Mouse (Mus musculus) bone marrow, adult 2 months (tissue): ENCODE data around the gene Nudt8. TPM values are rescaled to one million over a fixed set of nuclear protein-coding genes. Genes with fewer than 3 reads are reported as not detected.

Source experiments
- H3K27ac ChIP-seq: fragments of 200-500 bp; 2 replicates; pipeline ENCODE4 v1.5.1; 2012; ENCODE audit warnings: low read depth, mild to moderate bottlenecking, control low read depth, inconsistent platforms, low read length; ENCODE audit not compliant: control insufficient read depth, poor library complexity, insufficient read depth
- H3K4me1 ChIP-seq: fragments of 200-500 bp; 2 replicates; pipeline ENCODE4 v1.6.1; 2011; ENCODE audit warnings: low read length; ENCODE audit not compliant: control insufficient read depth, insufficient read depth
- H3K4me3 ChIP-seq: fragments of 200-500 bp; replicated peaks from 2 replicates; pipeline ENCODE3; 2011; ENCODE audit warnings: mild to moderate bottlenecking, low read depth, low read length, control low read depth; ENCODE audit not compliant: control insufficient read depth
- CTCF ChIP-seq: fragments of 200-500 bp; IDR thresholded peaks from 2 replicates; pipeline ENCODE4 v1.5.1; 2011; ENCODE audit warnings: low read length, control low read depth; ENCODE audit not compliant: control insufficient read depth, insufficient read depth
- POLR2A ChIP-seq: fragments of 200-500 bp; IDR thresholded peaks from 2 replicates; pipeline ENCODE4 v1.6.1; 2011; ENCODE audit warnings: low read depth, mild to moderate bottlenecking, control low read depth, low read length, borderline replicate concordance; ENCODE audit not compliant: control insufficient read depth
- WGBS: fragments of 180-500 bp; shearing (Covaris S2); methylation state at CpG from one replicate; pipeline ENCODE4 v1.1.7; 2018; 5-methylcytosine and 5-hydroxymethylcytosine counted together
- polyA plus RNA-seq: library from polyadenylated mRNA; stranded (reverse); fragments of >200 nt; gene quantifications from 2 replicates; pipeline ENCODE4 v1.2.4, GENCODE M21; 2011; ENCODE audit warnings: low replicate concordance; ENCODE audit not compliant: missing spikeins, insufficient read depth, insufficient read length

Gene Nudt8
- polyA plus RNA-seq, 1 experiment = 18.1 TPM

DNA sequence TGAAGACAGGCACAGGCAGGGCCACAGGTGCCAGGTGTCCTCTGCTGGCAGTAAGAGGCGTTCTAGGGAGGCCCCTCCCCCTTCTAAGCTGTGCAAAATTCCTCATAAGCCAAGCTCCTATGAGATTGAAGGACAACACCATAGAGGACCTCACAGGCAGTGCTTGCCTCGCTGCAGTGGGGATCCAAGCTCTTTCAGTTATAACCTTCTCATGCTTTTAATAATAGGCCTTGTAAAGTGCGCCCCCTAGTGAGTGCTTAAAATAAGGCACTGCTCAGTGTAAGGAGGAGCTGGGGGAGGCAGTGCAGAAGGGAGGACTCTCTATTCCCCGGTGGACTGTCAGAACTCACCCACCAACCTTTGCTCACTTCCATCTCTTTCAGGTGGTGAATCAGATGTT, 20.1 kb upstream of the Nudt8 start:
- WGBS = 14% methylated on average over 4 of the region's 4 CpGs
- H3K4me3 ChIP-seq = no peak overlapping the region
- TF ChIP-seq CTCF = peak; percentile 75
- no peak for TF ChIP-seq POLR2A
- H3K4me1 ChIP-seq = no peaks in the 10 kb centered on the region
- H3K27ac ChIP-seq = no peak overlapping the region

DNA sequence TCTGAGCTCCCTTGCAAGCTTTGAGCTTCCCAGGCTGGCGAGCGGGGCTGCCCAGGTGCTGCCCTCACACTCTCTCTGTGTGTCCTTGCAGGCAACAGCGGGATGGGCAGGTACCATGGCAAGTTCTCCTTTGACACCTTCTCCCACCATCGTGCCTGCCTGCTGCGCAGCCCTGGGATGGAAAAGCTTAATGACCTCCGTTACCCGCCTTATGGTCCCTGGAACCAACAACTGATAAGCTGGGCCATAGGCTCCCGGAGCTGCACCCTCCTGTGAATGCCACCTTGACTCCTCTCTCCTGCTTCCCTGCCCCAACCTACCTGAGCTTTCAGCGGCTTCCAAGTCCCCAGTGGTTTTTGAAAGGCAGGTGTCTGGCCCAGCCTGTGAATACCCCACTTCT, 19.5 kb upstream of the Nudt8 start:
- Histone ChIP-seq H3K27ac (no peak overlapping the region), H3K4me1 (no peaks in the 10 kb centered on the region), H3K4me3 (no peak overlapping the region)
- TF ChIP-seq CTCF (no peak), POLR2A (no peak)
- 79% methylated on average over 9 of the region's 9 CpGs for WGBS

DNA sequence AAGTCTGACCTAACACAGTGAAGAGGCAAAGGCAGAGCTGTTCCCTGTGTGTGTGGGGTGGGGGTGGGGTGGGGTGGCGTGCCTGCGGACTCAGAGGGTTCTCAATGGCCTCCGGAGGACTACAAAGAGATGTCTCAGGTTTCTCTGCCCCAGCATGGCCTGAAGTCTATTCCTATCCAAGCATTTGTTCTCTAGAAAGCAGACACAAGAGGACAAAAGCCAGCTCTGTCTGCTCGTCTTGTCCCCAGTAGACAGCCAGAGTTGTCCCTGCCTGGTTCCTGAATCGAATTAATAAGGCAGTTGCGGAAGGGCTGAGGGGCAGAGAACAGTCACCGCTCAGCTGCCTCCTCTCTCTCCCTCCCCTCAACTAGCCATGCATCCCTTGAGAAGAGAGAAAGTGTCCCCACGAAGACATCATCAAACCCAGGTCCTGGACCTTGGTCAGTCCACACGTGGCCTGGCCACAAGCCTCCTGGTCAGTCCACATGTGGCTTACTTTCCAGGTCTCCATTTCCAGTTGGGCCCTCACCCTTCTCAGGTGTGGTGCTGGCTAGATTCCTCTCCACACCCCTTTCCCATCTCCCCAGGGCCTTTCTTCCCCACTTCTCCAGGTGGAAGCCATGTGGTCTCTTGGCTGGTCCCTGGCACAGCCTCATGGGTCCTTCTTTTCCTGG, 16.7 kb upstream of the Nudt8 start:
- whole genome bisulfite sequencing = 80% methylated on average over 9 of the region's 9 CpGs

DNA sequence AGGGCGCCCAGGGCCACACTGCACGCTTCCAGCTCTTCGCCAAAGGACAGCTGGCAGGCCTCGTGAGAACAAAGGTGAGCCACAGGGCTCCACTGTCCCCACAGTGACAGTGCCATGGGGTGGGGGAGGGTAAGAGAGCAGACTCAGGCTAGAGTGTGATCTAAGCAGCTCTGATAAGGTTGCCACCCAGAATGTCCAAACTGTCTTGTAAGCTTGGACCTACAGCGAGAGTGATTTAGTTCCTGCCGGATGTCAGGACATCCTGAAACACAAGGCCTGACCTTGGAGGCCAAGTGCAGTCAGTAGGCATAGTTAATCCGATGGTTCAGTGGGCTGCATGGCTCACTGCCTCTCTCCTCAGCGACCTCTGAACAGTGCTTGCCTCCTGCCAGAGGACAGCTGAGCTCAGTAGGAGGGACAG, 15.1 kb upstream of the Nudt8 start:
- no peak for TF ChIP-seq POLR2A
- TF ChIP-seq CTCF = no peak
- Histone ChIP-seq H3K4me1 (no peaks in the 10 kb centered on the region), H3K4me3 (no peak overlapping the region), H3K27ac (no peak overlapping the region)
- WGBS = 40% methylated on average over 8 of the region's 8 CpGs

More for the DNA sequence above, 16.7 kb upstream of the Nudt8 start:
- no peak overlapping the region for H3K27ac ChIP-seq
- no peaks in the 10 kb centered on the region for H3K4me1 ChIP-seq
- TF ChIP-seq CTCF (no peak), POLR2A (no peak)
- no peak overlapping the region for H3K4me3 ChIP-seq

DNA sequence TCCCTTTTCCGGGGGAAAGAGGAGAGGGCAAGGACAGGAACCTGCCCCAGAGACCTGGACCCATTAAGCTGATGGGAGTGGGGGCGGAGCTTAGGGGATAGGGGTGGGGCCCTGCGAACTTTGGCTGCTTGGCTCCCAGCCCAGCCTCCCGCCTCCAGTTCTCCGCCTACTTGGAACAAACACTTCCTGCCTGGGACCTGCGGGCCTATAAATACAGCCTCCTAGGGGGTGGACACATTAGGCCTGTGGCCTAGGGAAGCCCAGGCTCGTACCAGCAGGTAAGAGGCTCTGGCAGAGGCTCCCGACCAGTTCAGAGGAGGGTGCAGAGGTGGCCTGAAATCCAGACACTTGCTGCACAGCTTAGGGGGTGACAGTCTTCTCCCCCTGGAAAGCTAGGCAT, 14.0 kb upstream of the Nudt8 start, which contains the start of gene Acy3:
Gene Acy3 (plus strand): TSS at position 237 of the 400 bp plus-strand sequence.
- Histone ChIP-seq H3K4me3 (no peak within 1 kb of the TSS), H3K4me1 (no peaks in the 10 kb centered on the region), H3K27ac (no peak within 1 kb of the TSS; the same call in 1 of the 2 replicates)
- WGBS = 13% methylated on average over 8 of the region's 8 CpGs
- TF ChIP-seq POLR2A (0 out of 2 replicates have a peak, but pooled peaks have one; percentile 26), CTCF (no peak)

DNA sequence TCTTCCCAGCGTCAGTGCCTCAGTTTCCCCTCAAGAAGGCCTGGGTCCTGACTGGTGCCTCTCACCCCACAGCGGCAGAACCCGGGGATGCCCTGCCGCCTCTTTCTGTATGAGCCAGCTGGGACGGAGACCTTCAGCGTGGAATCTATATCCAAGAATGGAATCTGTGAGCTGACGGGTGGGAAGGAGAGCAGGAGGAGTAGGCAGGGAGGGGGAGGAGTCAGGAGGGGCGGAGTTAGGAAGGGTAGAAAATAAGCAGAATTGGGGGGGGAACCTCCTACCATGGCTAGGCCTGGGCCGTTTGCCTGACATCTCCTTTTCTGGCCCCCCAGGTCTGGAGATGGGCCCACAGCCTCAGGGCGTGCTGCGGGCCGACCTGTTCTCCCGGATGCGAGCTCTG, 12.3 kb upstream of the Nudt8 start:
- Histone ChIP-seq H3K4me3 (no peak overlapping the region), H3K27ac (no peak overlapping the region), H3K4me1 (no peaks in the 10 kb centered on the region)
- 88% methylated on average over 14 of the region's 14 CpGs for WGBS
- TF ChIP-seq POLR2A (no peak), CTCF (no peak)

DNA sequence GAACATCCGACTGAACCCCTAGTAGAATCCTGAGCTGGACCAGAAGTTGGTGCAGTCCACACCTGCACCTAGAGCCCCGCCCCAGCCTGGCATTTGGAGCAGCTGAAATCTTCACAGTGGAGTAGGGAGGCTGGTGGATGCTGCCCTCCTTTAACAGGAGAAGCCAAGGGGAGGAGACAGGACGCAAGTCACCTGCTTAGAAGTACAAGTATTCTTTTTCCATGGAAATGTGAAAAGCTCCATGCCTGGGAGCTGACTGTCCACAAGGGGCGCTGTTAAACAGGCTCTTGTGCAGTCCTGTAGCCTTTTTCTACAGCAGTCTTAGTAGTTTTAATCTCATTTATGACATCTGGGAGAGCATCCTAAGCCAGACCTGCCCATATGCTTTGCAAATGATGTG, 11.6 kb upstream of the Nudt8 start:
- H3K4me1 ChIP-seq = no peaks in the 10 kb centered on the region
- no peak for TF ChIP-seq POLR2A
- peak; percentile 33; the same call in 1 of the 2 replicates for TF ChIP-seq CTCF
- no peak overlapping the region for H3K4me3 ChIP-seq
- no peak overlapping the region for H3K27ac ChIP-seq
- WGBS = 90% methylated on average over 4 of the region's 4 CpGs

DNA sequence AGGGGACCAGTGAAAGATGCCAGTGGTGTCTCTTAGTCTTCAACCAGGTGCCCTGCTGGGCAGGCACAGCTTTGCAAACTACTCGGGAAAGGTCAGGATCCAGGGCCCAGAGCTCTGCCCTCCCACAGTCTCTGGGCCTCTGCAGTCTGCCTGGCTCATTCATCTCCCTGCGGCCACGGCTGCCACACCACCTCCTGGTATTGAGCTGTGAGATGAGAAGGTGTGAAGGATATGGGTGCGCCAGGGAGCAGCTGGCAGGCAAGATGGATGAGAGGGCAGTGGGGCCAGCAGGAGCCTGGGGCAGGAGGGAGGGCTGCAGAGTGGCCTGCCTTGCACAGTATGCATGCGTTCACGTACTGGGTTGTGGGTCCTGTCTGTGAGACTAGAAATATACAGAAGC, 9.6 kb upstream of the Nudt8 start:
- H3K4me1 ChIP-seq = no peaks in the 10 kb centered on the region
- H3K27ac ChIP-seq = no peak overlapping the region
- H3K4me3 ChIP-seq = no peak overlapping the region
- WGBS = 79% methylated on average over 6 of the region's 6 CpGs
- TF ChIP-seq CTCF = no peak
- TF ChIP-seq POLR2A = no peak
